Mouse (Mus musculus): ENCODE data around the gene Hsd17b12. TPM values are rescaled to one million over a fixed set of nuclear protein-coding genes. Genes with fewer than 3 reads are reported as not detected.

Hsd17b12 gene
- polyA plus RNA-seq, 1 experiment, result 8.0 TPM

- H3K4me1 ChIP-seq (ENCODE audit: control insufficient read depth, insufficient read depth, low read length), result no peaks in the 10 kb centered on the region
- H3K27ac ChIP-seq (ENCODE audit: control insufficient read depth, insufficient read depth, low read depth, low read length), result no peak overlapping the region
- H3K4me3 ChIP-seq (ENCODE audit: control insufficient read depth, low read depth, low read length), result no peak overlapping the region
- no peaks in the 10 kb centered on the region for H3K36me3 ChIP-seq (ENCODE audit: control insufficient read depth, insufficient read depth, low read length)
- H3K27me3 ChIP-seq (ENCODE audit: control insufficient read depth, insufficient read depth, low read length), result no peaks in the 10 kb centered on the region
- TF ChIP-seq POLR2A (IDR thresholded peaks at IDR 0.05; ENCODE audit: control insufficient read depth, low read depth, low read length) (no peak), CTCF (IDR thresholded peaks at IDR 0.05; ENCODE audit: control insufficient read depth, insufficient read depth, insufficient replicate concordance, low read depth, low read length) (no peak)
These were observed 16.5 kb downstream of the Hsd17b12 start for GRCm38 (mm10) chr2:94141293-94141692.

GRCm38 (mm10) chr2:94138469-94139390 is 19.0 kb downstream of the Hsd17b12 start:
- TF ChIP-seq POLR2A (IDR thresholded peaks at IDR 0.05; ENCODE audit: control insufficient read depth, low read depth, low read length), result no peak
- H3K27ac ChIP-seq (ENCODE audit: control insufficient read depth, insufficient read depth, low read depth, low read length), result no peak overlapping the region
- no peaks in the 10 kb centered on the region for H3K4me1 ChIP-seq (ENCODE audit: control insufficient read depth, insufficient read depth, low read length)
- H3K36me3 ChIP-seq (ENCODE audit: control insufficient read depth, insufficient read depth, low read length), result no peaks in the 10 kb centered on the region
- no peak overlapping the region for H3K4me3 ChIP-seq (ENCODE audit: control insufficient read depth, low read depth, low read length)
- H3K27me3 ChIP-seq (ENCODE audit: control insufficient read depth, insufficient read depth, low read length), result no peaks in the 10 kb centered on the region

- no peaks in the 10 kb centered on the region for H3K4me1 ChIP-seq (ENCODE audit: control insufficient read depth, insufficient read depth, low read length)
- no peak for TF ChIP-seq CTCF (IDR thresholded peaks at IDR 0.05; ENCODE audit: control insufficient read depth, insufficient read depth, insufficient replicate concordance, low read depth, low read length)
- no peak for TF ChIP-seq POLR2A (IDR thresholded peaks at IDR 0.05; ENCODE audit: control insufficient read depth, low read depth, low read length)
- H3K36me3 ChIP-seq (ENCODE audit: control insufficient read depth, insufficient read depth, low read length), result no peaks in the 10 kb centered on the region
- H3K4me3 ChIP-seq (ENCODE audit: control insufficient read depth, low read depth, low read length), result no peak overlapping the region
- H3K27me3 ChIP-seq (ENCODE audit: control insufficient read depth, insufficient read depth, low read length), result no peaks in the 10 kb centered on the region
- H3K27ac ChIP-seq (ENCODE audit: control insufficient read depth, insufficient read depth, low read depth, low read length), result no peak overlapping the region
These were observed 20.9 kb downstream of the Hsd17b12 start for GRCm38 (mm10) chr2:94136837-94137236.

DNA sequence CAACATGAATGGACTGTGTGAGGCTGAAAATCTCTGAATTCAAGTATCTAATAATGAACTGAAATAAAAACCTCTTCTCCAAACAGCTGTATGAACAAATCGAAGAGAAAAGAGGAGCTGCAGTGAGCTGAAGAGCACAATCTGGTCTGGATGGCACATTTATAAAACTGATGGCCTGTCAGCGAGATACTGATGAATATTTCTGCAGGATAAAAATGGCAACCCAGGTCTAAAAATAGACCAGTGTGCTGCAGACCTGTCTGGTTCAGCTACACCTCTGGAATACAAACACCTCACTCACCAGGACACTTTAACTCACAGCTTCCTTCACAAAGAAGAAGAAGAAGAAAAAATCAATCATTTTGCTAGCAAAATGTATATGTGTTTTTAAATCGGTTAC is 29.3 kb downstream of the Hsd17b12 start:
- TF ChIP-seq POLR2A (IDR thresholded peaks at IDR 0.05; ENCODE audit: control insufficient read depth, low read depth, low read length), result no peak
- no peak for TF ChIP-seq CTCF (IDR thresholded peaks at IDR 0.05; ENCODE audit: control insufficient read depth, insufficient read depth, insufficient replicate concordance, low read depth, low read length)
- no peaks in the 10 kb centered on the region for H3K27me3 ChIP-seq (ENCODE audit: control insufficient read depth, insufficient read depth, low read length)
- no peaks in the 10 kb centered on the region for H3K36me3 ChIP-seq (ENCODE audit: control insufficient read depth, insufficient read depth, low read length)
- no peak overlapping the region for H3K27ac ChIP-seq (ENCODE audit: control insufficient read depth, insufficient read depth, low read depth, low read length)
- H3K4me3 ChIP-seq (ENCODE audit: control insufficient read depth, low read depth, low read length), result no peak overlapping the region
- no peaks in the 10 kb centered on the region for H3K4me1 ChIP-seq (ENCODE audit: control insufficient read depth, insufficient read depth, low read length)

- no peaks in the 10 kb centered on the region for H3K36me3 ChIP-seq (ENCODE audit: control insufficient read depth, insufficient read depth, low read length)
- H3K4me3 ChIP-seq (ENCODE audit: control insufficient read depth, low read depth, low read length), result no peak overlapping the region
- H3K27me3 ChIP-seq (ENCODE audit: control insufficient read depth, insufficient read depth, low read length), result no peaks in the 10 kb centered on the region
- no peaks in the 10 kb centered on the region for H3K4me1 ChIP-seq (ENCODE audit: control insufficient read depth, insufficient read depth, low read length)
- TF ChIP-seq POLR2A (IDR thresholded peaks at IDR 0.05; ENCODE audit: control insufficient read depth, low read depth, low read length) (no peak), CTCF (IDR thresholded peaks at IDR 0.05; ENCODE audit: control insufficient read depth, insufficient read depth, insufficient replicate concordance, low read depth, low read length) (no peak)
- no peak overlapping the region for H3K27ac ChIP-seq (ENCODE audit: control insufficient read depth, insufficient read depth, low read depth, low read length)
These were observed 35.4 kb downstream of the Hsd17b12 start for GRCm38 (mm10) chr2:94122182-94123041.

GRCm38 (mm10) chr2:94103758-94104157 is 54.0 kb downstream of the Hsd17b12 start:
- Histone ChIP-seq H3K4me1 (ENCODE audit: control insufficient read depth, insufficient read depth, low read length) (no peaks in the 10 kb centered on the region), H3K4me3 (ENCODE audit: control insufficient read depth, low read depth, low read length) (no peak overlapping the region)
- TF ChIP-seq POLR2A (IDR thresholded peaks at IDR 0.05; ENCODE audit: control insufficient read depth, low read depth, low read length) (no peak), CTCF (IDR thresholded peaks at IDR 0.05; ENCODE audit: control insufficient read depth, insufficient read depth, insufficient replicate concordance, low read depth, low read length) (no peak)

DNA sequence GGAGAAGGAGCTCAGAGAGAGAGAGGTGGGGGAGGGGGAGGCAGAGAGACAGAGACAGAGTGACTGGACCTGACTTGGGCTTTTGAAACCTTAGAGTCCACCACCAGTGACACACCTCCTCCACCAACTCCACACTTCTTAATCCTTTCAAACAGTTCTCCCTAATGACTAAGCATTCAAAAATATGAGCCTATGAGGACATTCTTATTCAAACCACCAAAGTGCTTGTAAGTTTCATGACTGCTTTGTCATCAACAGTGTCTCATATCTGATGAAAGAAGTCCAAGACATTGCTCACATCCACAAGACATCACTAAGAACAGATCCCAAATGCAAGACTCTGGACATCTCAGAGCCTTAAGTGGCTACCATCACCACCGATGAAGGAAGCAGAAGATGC is 67.9 kb downstream of the Hsd17b12 start:
- no peaks in the 10 kb centered on the region for H3K4me1 ChIP-seq (ENCODE audit: control insufficient read depth, insufficient read depth, low read length)
- TF ChIP-seq CTCF (IDR thresholded peaks at IDR 0.05; ENCODE audit: control insufficient read depth, insufficient read depth, insufficient replicate concordance, low read depth, low read length), result no peak
- TF ChIP-seq POLR2A (IDR thresholded peaks at IDR 0.05; ENCODE audit: control insufficient read depth, low read depth, low read length), result no peak
- H3K27ac ChIP-seq (ENCODE audit: control insufficient read depth, insufficient read depth, low read depth, low read length), result no peak overlapping the region
- H3K36me3 ChIP-seq (ENCODE audit: control insufficient read depth, insufficient read depth, low read length), result no peaks in the 10 kb centered on the region
- no peaks in the 10 kb centered on the region for H3K27me3 ChIP-seq (ENCODE audit: control insufficient read depth, insufficient read depth, low read length)
- H3K4me3 ChIP-seq (ENCODE audit: control insufficient read depth, low read depth, low read length), result no peak overlapping the region

More at GRCm38 (mm10) chr2:94103758-94104157, 54.0 kb downstream of the Hsd17b12 start:
- Histone ChIP-seq H3K27me3 (ENCODE audit: control insufficient read depth, insufficient read depth, low read length) (no peaks in the 10 kb centered on the region), H3K27ac (ENCODE audit: control insufficient read depth, insufficient read depth, low read depth, low read length) (no peak overlapping the region), H3K36me3 (ENCODE audit: control insufficient read depth, insufficient read depth, low read length) (no peaks in the 10 kb centered on the region)

Measured in testis, adult 2 months (tissue).